Mouse (Mus musculus): ENCODE measurements around the gene Vmn1r214. TPM values are rescaled to one million over a fixed set of nuclear protein-coding genes. Genes with fewer than 3 reads are reported as not detected.

Gene Vmn1r214
- total RNA-seq (2021): not detected
- long read RNA-seq, experiment 1: 0 reads
- long read RNA-seq, experiment 2: 0 reads

- intact Hi-C loops (cut with DNase I): no loop called here
- no peak for DNase-seq
Observed at GRCm38 (mm10) chr13:23030118-23030517, at the start of gene Vmn1r214. Vmn1r214 (plus strand) TSS chr13:23030418.

- intact Hi-C loops (cut with DNase I): no loop called here
- no peak for DNase-seq
Observed at GRCm38 (mm10) chr13:22990214-22990891, 39.9 kb upstream of the Vmn1r214 start.

GRCm38 (mm10) chr13:22992178-22992700 lies 38.0 kb upstream of the Vmn1r214 start:
- DNase-seq: no peak
- intact Hi-C loops (cut with DNase I): no loop called here

GRCm38 (mm10) chr13:22992721-22993120 lies 37.5 kb upstream of the Vmn1r214 start:
- intact Hi-C loops (cut with DNase I): no loop called here
- DNase-seq: no peak

GRCm38 (mm10) chr13:23007356-23007755 lies 22.9 kb upstream of the Vmn1r214 start, which contains the start of gene Vmn1r213:
Vmn1r213 (plus strand) TSS chr13:23007656.
- DNase-seq: no peak
- intact Hi-C loops (cut with DNase I): no loop called here

- intact Hi-C loops (cut with DNase I): no loop called here
- no peak for DNase-seq
Observed at GRCm38 (mm10) chr13:23018158-23018557, 12.1 kb upstream of the Vmn1r214 start.

- no peak for DNase-seq
- intact Hi-C loops (cut with DNase I): no loop called here
Observed at GRCm38 (mm10) chr13:23024812-23025211, 5.4 kb upstream of the Vmn1r214 start.

GRCm38 (mm10) chr13:23057778-23058177 lies 27.6 kb downstream of the Vmn1r214 start:
- DNase-seq: no peak
- intact Hi-C loops (cut with DNase I): no loop called here

- intact Hi-C loops (cut with DNase I): no loop called here
- no peak for DNase-seq
Observed at GRCm38 (mm10) chr13:23067725-23068124, 37.5 kb downstream of the Vmn1r214 start, which contains the start of gene Vmn1r215. Vmn1r215 (plus strand) TSS chr13:23068025.

DNA sequence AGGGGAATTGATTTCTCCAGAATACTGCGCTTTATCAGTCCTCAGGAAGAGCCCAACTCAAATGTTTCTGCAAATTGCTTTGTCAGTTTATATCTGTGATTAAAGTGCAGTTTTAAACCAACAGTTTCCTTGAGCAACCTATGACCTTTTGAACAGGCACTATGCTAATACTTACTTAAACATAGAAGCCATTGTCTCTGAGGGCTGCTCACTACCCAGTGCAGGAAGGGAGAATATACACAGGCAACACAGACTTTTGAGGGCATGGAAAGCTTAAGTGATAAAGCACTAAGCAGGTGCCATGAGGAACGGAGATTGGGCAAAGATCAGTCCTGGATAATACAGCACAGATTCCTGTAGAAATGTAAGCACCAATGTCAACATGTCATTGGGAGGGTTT lies 39.1 kb downstream of the Vmn1r214 start:
- intact Hi-C loops (cut with DNase I): no loop called here
- DNase-seq: no peak

Other genes with a start within 250 kb of the Vmn1r214 start
- gene Vmn1r209, start 220.7 kb upstream of the Vmn1r214 start, total RNA-seq (2021): not detected
- not detected for gene Vmn1r210, start 199.1 kb upstream of the Vmn1r214 start, total RNA-seq (2021)
- not detected for gene Vmn1r211, start 172.9 kb upstream of the Vmn1r214 start, total RNA-seq (2021)
- gene Vmn1r212, start 146.2 kb upstream of the Vmn1r214 start, total RNA-seq (2021): not detected
- gene Vmn1r213, start 22.8 kb upstream of the Vmn1r214 start, total RNA-seq (2021): not detected
- gene Vmn1r215, start 37.6 kb downstream of the Vmn1r214 start, total RNA-seq (2021): not detected
- gene Vmn1r217, start 87.8 kb downstream of the Vmn1r214 start, total RNA-seq (2021): not detected
- not detected for gene Vmn1r218, start 102.7 kb downstream of the Vmn1r214 start, total RNA-seq (2021)
- gene Vmn1r219, start 128.9 kb downstream of the Vmn1r214 start, total RNA-seq (2021): not detected
- not detected for gene Vmn1r220, start 157.6 kb downstream of the Vmn1r214 start, total RNA-seq (2021)
- not detected for gene Vmn1r221, start 183.7 kb downstream of the Vmn1r214 start, total RNA-seq (2021)
- gene Vmn1r222, start 205.5 kb downstream of the Vmn1r214 start, total RNA-seq (2021): not detected
- not detected for gene Vmn1r223, start 216.7 kb downstream of the Vmn1r214 start, total RNA-seq (2021)